Mouse (Mus musculus) spleen, adult 2 months (tissue): Measurements from ENCODE around the gene Ptpn23.

Source experiments
- CTCF ChIP-seq: fragments of 200-500 bp; IDR thresholded peaks from 2 replicates; pipeline ENCODE4 v1.5.1; 2011; ENCODE audit warnings: mild to moderate bottlenecking, inconsistent platforms; ENCODE audit not compliant: insufficient read depth, insufficient read length, insufficient replicate concordance; ENCODE audit errors: extremely low read depth
- POLR2A ChIP-seq: fragments of 200-500 bp; IDR thresholded peaks from 2 replicates; pipeline ENCODE4 v1.6.1; 2011; ENCODE audit warnings: low read depth, low read length, inconsistent platforms

- TF ChIP-seq POLR2A = no peak
- no peak for TF ChIP-seq CTCF
These were observed 57.4 kb downstream of the Ptpn23 start for GRCm38 (mm10) chr9:110350612-110351011.
